Mouse (Mus musculus): Measurements from ENCODE around the gene Mrtfa. TPM values are rescaled to one million over a fixed set of nuclear protein-coding genes. Genes with fewer than 3 reads are reported as not detected.

The Mrtfa gene
- 0.58 TPM for polyA plus RNA-seq (2014; fragmentation: Illumina TruSeq; extraction: RNeasy Lipid Tissue Mini Kit (QIAGEN cat#74804); ENCODE audit: low read depth, low replicate concordance)

DNA sequence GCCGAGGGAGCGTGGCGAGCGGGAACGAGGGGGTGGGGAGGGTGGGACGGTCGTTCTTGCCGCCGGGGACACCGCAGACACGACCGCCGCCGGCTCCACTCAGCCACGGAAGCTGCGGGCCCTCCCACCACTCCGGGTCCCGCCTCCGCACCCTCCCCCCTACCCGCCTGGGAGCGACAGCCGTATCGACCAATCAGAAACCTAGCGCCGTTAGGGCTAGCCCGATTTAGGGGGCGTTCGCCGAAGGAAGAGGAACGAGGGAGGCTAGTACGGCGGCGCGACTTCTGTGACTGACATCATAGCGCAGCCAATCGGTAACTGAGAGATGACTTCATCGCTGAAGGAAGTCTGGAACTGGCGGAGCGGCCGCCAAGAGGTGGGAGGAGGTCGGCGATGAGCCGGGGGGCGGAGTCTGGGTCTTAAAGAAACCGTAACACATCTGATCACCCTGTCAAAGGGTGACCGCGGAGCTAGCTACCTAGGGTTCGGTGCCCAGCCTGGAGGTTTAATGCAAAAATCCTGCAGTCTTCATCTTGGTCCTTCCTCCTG is at the start of gene Mrtfa:
Mrtfa (minus strand) TSS at position 128 of the 549 bp plus-strand sequence.

DNA sequence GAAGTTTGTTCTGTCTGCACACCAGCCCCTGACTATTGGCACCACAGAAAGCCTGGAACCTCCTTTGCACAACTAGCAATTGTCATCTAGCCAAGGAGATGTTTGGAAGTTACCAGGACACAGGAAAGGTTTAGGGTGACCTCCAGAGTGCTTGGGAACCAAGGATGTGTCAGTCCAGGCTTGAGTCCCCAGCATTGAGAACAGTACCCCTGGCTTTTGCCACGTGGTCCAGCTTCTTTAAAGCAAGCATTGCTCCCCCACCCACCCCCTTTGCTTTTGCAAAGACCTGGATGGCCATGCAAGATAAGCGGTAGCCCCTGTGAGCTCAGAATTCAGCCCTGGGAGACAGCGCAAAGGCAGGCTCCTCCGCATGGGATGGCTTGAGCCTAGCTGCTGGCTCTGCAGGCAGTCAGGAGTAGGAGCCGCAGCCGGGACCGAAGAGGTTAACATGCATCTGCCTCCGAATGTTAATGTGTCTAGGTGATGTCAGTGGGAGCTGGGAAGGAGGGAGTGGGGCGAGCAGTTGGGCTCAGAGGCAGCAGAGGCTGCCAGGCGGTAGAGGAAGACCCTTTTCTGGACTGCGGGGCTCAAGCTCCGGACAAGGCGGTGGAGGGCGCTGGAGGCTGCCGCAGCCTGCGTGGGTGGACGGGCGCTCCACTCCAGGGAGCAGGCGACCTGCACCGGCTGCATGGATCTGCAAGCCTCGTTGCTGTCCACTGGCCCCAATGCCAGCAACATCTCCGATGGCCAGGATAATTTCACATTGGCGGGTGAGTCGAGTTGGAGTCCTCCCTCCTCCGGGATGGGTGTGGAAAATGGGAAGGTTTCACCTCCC is 44.7 kb upstream of the Mrtfa start, which contains the start of gene Mchr1:
Mchr1 (plus strand) TSS at position 414 of the 835 bp plus-strand sequence.

DNA sequence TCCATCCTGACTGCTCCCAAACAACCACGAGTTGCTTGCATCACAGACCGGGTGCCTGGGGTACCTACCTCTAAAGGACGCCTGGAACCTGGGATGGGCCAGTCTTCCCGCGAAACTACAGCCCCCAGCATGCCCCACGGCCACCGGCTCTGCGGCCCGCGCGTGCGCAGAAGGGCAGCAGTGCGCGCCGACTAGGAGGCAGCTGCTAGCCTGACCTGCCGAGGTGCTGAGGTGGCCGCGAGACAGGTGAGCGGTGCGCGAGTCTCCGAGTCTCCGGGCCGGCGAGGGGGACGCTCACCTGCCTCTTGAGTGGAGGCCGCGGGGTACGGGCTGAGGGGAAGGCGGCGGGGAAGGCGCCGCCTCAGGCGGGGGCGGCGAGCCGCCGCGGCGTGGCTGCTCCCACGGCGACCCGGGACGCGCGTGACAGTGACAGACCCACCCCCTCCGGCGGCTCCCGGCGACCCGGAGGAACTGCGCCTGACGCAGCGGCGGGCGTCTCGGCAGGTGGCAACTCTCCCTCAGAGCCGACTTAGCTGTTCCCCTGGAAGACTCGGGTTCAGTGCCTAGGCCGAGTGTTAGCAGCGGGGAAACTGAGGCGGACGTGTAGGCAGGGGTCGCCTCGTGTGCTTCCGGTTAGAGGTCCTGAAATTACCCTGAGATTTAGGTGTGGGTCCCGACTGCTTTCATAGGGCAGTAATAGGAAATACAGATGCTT is 212.8 kb downstream of the Mrtfa start, which contains the start of gene Sgsm3:
Sgsm3 (plus strand) TSS at position 146 of the 715 bp plus-strand sequence.

Other genes starting within 250 kb of the Mrtfa start
- gene Adsl, start 242.3 kb downstream of the Mrtfa start, polyA plus RNA-seq (2014; fragmentation: Illumina TruSeq; extraction: RNeasy Lipid Tissue Mini Kit (QIAGEN cat#74804); ENCODE audit: low read depth, low replicate concordance), result 2.9 TPM
- 0.53 TPM for gene Sgsm3, start 213.0 kb downstream of the Mrtfa start, polyA plus RNA-seq (2014; fragmentation: Illumina TruSeq; extraction: RNeasy Lipid Tissue Mini Kit (QIAGEN cat#74804); ENCODE audit: low read depth, low replicate concordance)
- not detected for gene Mchr1, start 44.7 kb upstream of the Mrtfa start, polyA plus RNA-seq (2014; fragmentation: Illumina TruSeq; extraction: RNeasy Lipid Tissue Mini Kit (QIAGEN cat#74804); ENCODE audit: low read depth, low replicate concordance)
- 108 TPM for gene Slc25a17, start 170.1 kb upstream of the Mrtfa start, polyA plus RNA-seq (2014; fragmentation: Illumina TruSeq; extraction: RNeasy Lipid Tissue Mini Kit (QIAGEN cat#74804); ENCODE audit: low read depth, low replicate concordance)
- 274 TPM for gene St13, start 209.3 kb upstream of the Mrtfa start, polyA plus RNA-seq (2014; fragmentation: Illumina TruSeq; extraction: RNeasy Lipid Tissue Mini Kit (QIAGEN cat#74804); ENCODE audit: low read depth, low replicate concordance)
- 10.6 TPM for gene Xpnpep3, start 209.4 kb upstream of the Mrtfa start, polyA plus RNA-seq (2014; fragmentation: Illumina TruSeq; extraction: RNeasy Lipid Tissue Mini Kit (QIAGEN cat#74804); ENCODE audit: low read depth, low replicate concordance)
- gene Dnajb7, start 217.5 kb upstream of the Mrtfa start, polyA plus RNA-seq (2014; fragmentation: Illumina TruSeq; extraction: RNeasy Lipid Tissue Mini Kit (QIAGEN cat#74804); ENCODE audit: low read depth, low replicate concordance), result 0.66 TPM

Data from liver, adult 10 weeks (tissue).